Mouse (Mus musculus) CD4-positive helper T cell, adult 2 months (primary cell): ENCODE data around the gene Zfp704.
"Not testable (repeated sequence)": the region's sequence is repeated elsewhere in the genome, so short reads cannot be mapped to it uniquely, and the experiment has no call there.

ENCODE experiments used
- DNase-seq: peaks from one replicate; pipeline ENCODE4 v3.0.0-alpha.2; 2012; ENCODE audit warnings: low read depth, missing footprints, low spot score

Gene Zfp704

DNA sequence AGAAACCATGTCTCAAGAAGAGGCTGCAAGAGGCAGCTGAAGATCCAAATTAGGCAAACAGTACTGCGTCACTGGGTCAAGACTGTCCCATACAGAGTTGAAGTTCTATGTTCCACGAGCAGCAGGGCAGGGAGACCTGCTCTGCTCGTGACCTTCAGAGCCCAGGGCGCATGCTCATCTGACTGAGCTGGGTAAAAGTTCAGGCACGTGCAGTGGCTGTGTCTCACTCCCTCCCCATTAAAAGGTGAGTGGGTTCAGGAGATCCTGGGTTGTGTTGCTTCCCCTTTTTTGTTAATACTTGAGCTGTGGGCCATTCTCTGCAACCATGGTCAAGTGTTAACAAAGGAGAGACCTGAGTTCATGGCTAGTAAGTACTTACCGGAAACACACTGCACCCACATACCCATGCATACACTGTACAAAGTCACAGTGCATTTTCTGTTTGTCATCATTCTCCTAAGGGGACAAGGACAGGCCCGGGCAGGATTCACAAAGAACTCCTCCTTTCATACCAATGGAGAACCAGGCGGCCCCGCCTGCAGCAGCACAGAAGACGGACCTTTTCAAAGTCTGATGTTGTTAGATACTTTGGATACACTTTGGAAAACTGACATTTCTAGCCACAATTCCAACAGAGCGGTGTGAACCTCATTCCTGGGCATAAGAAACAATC is 10.0 kb downstream of the Zfp704 start:
- DNase-seq: no peak

GRCm38 (mm10) chr3:9598061-9598460 is 11.8 kb downstream of the Zfp704 start:
- no peak for DNase-seq

DNA sequence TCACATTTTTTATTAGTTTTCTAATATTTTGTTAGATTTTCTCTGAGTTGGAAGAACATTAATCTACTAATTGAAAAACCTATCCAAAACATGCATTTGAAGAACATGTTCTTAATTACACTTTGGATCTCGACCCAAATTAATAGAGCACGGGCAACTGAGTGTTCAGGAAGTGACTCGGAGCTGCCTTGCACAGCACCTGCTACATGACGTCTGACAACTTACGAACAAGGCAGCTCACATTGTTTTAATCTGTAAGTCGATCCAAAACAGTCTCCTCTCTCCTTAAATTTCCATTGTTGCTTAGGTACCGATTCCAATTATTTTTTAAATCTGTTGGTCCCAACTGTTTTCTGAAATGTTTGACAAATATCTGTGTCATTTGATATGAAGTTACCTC is 15.4 kb downstream of the Zfp704 start:
- no peak for DNase-seq

GRCm38 (mm10) chr3:9593832-9594231 is 16.1 kb downstream of the Zfp704 start:
- peak; percentile 52 for DNase-seq

DNA sequence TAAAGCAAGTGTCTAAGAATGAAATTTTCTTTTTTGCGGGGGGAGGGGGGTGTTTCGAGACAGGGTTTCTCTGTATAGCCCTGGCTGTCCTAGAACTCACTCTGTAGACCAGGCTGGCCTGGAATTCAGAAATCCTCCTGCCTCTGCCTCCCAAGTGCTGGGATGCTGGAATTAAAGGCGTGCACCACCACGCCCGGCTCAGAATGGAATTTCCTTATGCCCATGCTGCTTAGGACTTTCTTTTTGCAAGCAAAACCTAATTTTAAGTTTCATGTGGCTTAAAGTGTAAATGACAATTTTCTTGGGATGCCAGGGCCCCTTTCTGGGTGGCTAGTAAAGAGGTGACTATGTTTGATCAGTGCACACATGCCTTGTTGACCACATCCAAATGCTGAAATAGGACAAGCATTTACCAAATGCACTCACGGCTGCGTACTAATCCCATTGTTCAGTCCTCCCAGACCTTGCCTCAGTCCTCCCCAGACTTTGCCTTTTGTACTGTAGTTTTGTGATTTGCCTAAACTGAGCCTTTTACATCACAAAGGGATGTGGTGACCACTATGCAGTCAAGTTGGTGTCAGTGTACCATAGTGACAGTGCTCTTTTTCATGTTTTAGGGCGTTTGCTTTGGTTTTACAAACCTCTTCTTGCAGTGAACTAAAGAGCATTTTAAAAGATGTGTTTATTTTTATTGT is 18.3 kb downstream of the Zfp704 start:
- DNase-seq: no peak

DNA sequence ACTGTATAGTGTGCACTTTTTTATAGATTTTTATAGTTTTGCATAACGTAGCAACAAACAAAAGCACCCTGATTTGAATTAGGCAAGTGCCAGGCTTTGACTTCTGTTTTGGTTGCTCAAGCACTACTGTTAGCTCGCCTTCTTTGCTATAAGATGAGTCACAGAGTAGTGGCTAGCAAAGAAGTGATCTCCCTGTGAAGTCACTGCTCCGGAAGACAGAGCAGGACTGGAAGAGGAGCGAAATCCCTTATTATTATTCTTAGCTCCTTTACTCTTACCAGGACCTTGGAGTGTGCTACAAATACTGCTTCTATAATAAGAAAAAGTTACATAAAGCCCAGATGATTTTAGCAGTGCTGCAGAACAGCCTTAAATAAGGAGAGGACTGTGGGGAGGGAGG is 21.2 kb downstream of the Zfp704 start:
- DNase-seq: no peak

GRCm38 (mm10) chr3:9587304-9587703 is 22.6 kb downstream of the Zfp704 start:
- no peak for DNase-seq

- DNase-seq: no peak
Observed at GRCm38 (mm10) chr3:9583516-9583915, 26.4 kb downstream of the Zfp704 start.

DNA sequence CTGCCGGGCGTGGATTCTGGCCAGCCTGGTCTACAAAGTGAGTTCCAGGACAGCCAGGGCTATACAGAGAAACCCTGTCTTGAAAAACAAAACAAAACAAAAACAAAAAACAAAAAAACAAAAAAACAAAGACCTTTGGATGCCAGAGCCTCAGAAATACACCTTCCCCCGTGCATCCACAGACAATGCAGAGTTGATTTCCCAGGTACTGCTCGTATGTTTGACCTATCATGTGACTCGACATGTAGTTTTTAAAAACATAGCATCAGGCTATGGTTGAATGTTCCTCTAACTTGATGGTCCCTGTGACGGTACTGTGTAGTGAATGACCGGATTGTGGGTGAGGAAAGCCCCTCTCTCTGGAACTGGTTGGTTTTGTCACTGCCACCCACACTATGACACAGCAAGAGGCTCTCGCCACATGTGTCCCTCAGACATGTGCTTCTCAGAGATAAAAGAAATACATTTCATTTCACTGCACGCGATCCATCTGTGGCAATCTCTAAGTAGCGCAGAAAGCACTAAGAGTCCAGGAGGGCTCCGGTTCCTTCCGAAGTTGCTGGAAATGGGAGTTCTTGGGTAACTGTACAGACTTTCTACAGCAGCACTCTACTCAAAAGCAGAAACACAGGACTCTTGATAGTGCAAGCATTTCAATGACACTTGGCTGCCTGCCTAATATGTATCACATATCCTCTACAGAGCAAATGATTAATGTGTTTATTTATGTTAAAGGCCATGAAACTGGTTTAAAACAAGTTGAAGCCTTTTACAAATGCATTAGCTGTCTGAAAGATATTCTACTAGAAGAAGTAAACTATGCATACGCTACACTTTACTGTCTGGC is 28.7 kb downstream of the Zfp704 start:
- DNase-seq: no peak

GRCm38 (mm10) chr3:9580102-9580501 is 29.8 kb downstream of the Zfp704 start:
- no peak for DNase-seq

DNA sequence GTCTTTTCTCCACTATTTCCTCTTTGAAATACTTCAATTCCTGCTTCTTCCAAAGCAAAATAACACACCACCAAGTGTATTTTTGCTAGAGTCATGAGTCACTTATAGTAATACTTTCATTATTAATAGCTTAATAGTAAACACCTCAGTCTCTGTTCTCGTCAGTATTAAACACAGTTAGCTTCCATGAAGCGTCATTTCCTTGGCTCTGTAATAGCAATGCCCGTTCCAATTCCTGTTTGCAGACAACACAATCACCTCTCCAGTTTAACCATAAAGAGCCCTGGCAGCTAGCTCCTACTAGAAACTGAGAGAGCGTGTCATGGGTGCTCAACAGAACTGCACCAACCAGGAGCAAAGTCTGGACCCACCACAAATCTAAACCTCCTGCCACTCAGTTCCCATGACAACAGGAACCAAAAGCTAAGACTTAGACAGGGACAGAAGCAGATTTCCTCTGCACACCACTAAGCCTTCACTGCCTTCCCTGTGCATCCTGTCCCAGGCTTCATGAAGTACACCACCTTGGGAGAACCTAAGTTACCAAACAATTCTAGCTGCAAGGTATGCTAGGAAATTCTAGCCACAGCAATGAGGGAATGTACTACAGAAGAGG is 30.7 kb downstream of the Zfp704 start:
- DNase-seq: no peak

DNA sequence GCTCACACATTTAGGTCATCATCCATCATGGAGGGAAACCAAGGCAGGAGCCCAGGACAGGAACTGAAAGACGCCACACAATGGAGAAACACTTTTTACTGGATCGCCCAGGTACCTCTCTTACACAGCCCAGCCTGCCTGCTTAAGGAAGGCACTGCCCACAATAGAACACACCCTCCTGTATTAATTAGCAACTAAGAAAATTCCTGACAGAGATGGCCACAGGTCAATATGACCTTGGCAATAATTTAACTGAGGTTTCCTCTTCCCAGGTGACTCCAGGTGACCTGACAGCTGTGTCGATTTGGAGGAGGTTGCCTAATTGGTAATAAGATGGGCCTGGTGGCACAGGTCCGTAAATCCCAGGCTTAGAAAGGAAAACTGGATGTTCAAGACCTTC is 33.0 kb downstream of the Zfp704 start:
- DNase-seq: no peak

- DNase-seq: no peak
Observed at GRCm38 (mm10) chr3:9574305-9574704, 35.6 kb downstream of the Zfp704 start.

DNA sequence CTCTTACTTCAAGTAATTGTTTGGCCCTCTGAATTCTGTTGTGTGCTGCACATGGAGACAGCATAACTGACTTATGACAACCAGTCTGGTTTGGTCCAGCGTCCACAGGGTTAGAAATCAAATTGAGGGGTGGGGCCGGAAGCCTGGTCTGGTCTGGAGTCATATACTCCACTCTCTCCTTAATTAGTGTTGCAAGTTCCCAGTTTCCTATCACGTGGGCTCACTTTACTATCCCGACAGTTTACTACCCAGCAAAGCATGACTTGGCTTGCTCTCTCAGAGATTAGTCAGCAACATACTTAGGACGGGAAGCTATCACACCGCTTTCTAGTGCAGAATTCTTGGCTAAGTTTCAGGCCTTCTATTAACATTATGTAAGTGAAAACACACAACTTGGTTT is 36.3 kb downstream of the Zfp704 start:
- no peak for DNase-seq

- no peak for DNase-seq
Observed at GRCm38 (mm10) chr3:9572261-9572660, 37.6 kb downstream of the Zfp704 start.

DNA sequence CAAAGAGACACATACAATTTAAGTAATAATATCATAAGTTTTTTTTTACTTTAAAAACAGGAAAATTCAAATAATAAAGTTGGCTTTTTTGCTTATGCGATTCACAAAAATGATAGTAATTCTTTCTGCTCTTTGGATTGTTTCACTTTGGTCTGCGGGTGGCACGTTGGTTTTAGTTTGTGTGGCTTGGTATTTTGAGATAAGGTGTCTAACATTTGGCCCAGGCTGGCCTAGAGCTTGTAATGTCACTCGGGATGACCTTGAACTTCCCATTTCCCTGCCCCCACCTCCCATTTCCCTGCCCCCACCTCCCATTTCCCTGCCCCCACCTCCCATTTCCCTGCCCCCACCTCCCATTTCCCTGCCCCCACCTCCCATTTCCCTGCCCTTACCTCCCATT is 39.1 kb downstream of the Zfp704 start:
- no peak for DNase-seq

DNA sequence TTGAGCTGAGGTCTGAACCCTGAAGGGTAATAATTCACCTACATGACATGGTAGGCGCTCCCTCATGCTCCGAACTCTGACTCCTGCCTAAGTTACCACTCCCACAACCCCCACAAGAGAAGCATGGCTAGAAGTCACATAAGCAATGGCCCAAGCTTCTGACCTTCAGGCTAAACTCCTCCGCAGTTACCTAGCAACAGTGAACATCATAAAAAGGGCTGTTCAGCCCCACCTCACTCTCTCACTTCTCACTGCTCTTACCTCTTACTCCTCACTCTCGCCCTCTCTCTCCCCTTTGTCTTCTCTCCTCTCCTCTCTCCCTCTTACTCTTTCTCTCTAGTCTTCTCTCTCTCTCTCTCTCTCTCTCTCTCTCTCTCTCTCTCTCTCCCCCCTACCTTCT is 40.2 kb downstream of the Zfp704 start:
- not testable (repeated sequence) for DNase-seq

DNA sequence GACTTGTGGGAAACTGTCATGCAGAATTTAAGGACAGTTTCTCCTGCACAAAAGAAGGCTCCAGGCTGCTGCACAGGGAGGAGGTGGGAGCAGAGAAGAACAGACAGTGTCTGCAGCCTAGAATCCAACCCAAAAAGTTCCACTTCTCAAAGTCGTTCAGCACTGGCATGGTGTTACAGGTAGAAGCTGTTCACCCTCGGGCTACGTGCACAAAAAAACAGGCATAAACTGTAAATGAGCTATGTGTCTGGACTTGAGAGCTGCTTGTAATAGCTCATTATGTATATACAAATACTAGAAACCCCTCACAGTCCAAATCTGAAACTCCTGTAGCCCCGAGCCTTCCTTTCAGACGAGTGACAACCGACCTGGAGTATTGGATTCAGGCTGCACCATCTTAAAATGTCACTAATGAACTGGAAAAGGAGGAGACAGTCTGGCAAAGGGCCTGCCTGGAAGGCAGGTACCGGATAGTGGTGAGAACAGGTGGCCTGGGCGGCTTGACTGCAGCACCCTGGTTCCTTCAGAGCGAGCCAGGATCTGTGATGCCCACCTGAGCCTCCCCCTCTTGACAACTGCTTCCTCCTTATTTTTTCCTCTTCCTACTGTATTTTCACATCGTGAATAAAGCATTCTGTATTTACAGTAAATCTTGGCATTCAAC is 41.2 kb downstream of the Zfp704 start:
- no peak for DNase-seq

DNA sequence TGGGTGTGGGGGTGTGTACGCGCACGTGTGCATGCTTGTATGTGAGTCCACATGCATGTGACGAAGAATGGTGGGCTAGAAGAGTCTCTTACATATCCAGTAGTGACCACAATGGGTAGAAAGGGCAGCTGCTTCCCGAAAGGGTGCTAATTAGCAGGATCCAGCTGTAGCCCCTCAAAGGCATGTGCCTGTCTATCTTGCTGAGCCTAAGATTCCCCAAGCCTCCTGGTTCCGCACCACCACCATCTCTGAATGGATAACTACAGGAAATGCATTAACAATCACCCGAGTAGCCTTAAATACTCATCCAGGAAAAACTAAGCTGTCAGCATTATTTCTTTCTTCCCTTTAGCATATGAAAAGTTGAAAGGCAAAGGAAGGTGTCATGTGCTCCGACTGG is 41.9 kb downstream of the Zfp704 start:
- no peak for DNase-seq

DNA sequence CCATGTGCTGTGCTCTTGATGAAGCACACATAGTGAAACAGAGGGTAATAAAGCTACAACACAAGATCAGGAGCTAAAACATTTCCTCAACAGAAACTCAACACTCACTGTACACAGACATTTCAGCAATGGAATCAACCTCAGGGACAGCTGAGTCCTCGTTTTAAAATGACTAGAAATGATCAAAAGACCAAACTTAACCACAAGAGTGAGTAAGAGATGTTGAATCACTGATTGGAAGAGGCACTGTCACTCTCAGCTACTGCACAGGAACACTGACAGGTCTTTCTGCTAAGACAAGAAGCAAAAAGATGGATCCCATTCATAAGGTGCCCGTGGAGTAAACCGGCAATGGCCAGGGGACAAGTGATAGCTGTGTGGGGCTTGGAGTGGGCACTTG is 43.1 kb downstream of the Zfp704 start:
- peak; percentile 31 for DNase-seq

DNA sequence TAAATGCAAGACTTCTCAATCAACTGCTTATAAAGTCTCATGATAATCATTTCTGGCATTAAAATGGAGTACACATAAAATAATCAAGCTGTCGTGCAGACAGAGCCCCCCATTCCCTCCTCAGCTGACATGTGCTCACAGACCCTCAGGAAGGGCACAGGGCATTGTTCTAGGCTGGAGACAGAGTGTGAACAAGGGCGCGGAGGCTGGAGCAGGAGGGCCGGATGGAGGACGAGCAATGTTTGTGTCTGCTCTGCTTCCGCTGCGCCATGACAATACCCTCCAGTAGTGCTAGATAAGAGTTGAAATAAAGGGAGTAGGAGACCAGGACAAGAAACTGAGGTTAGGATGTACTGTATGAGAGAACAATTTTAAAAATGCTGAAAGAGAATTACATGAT is 46.3 kb downstream of the Zfp704 start:
- no peak for DNase-seq
